Mouse (Mus musculus) testis, adult 2 months (tissue): ENCODE results near the gene Clec16a. TPM values are rescaled to one million over a fixed set of nuclear protein-coding genes. Genes with fewer than 3 reads are reported as not detected.

ENCODE experiments used
- H3K27ac ChIP-seq: fragments of 200-500 bp; 2 replicates; pipeline ENCODE4 v1.5.1; 2012; ENCODE audit warnings: low read depth, low read length; ENCODE audit not compliant: control insufficient read depth, insufficient read depth
- H3K27me3 ChIP-seq: fragments of 200-500 bp; 2 replicates; pipeline ENCODE4 v1.6.1; 2012; ENCODE audit warnings: mild to moderate bottlenecking, low read length, moderate library complexity; ENCODE audit not compliant: control insufficient read depth, insufficient read depth
- H3K36me3 ChIP-seq: fragments of 200-500 bp; 2 replicates; pipeline ENCODE4 v1.6.1; 2012; ENCODE audit warnings: mild to moderate bottlenecking, low read length; ENCODE audit not compliant: control insufficient read depth, insufficient read depth
- H3K4me1 ChIP-seq: fragments of 200-500 bp; 2 replicates; pipeline ENCODE4 v1.6.1; 2012; ENCODE audit warnings: low read length; ENCODE audit not compliant: control insufficient read depth, insufficient read depth
- H3K4me3 ChIP-seq: fragments of 200-500 bp; 2 replicates; pipeline ENCODE4 v1.5.1; 2012; ENCODE audit warnings: low read depth, mild to moderate bottlenecking, low read length, moderate library complexity, mixed read lengths; ENCODE audit not compliant: control insufficient read depth
- CTCF ChIP-seq: fragments of 200-500 bp; IDR thresholded peaks from 2 replicates; pipeline ENCODE4 v1.5.1; 2012; ENCODE audit warnings: low read depth, mild to moderate bottlenecking, inconsistent platforms, low read length, moderate library complexity; ENCODE audit not compliant: control insufficient read depth, insufficient read depth, insufficient replicate concordance
- POLR2A ChIP-seq: fragments of 200-500 bp; IDR thresholded peaks from 2 replicates; pipeline ENCODE4 v1.6.1; 2012; ENCODE audit warnings: low read depth, mild to moderate bottlenecking, inconsistent platforms, low read length, moderate library complexity; ENCODE audit not compliant: control insufficient read depth
- polyA plus RNA-seq: library from polyadenylated mRNA; depleted of rRNA; stranded (reverse); fragments of >200 nt; gene quantifications from 2 replicates; pipeline ENCODE4 v1.2.3, GENCODE M21; 2012

The Clec16a gene
- polyA plus RNA-seq, 1 experiment = 30.8 TPM

- Histone ChIP-seq H3K27ac (no peak overlapping the region), H3K4me1 (no peaks in the 10 kb centered on the region), H3K4me3 (no peak overlapping the region), H3K27me3 (no peaks in the 10 kb centered on the region), H3K36me3 (no peaks in the 10 kb centered on the region; the same call in none of the 2 replicates)
- TF ChIP-seq POLR2A (no peak), CTCF (no peak)
These were observed 26.7 kb downstream of the Clec16a start for GRCm38 (mm10) chr16:10571820-10572219.

GRCm38 (mm10) chr16:10574936-10575335, 29.8 kb downstream of the Clec16a start:
- Histone ChIP-seq H3K4me1 (no peaks in the 10 kb centered on the region), H3K27me3 (no peaks in the 10 kb centered on the region), H3K4me3 (no peak overlapping the region), H3K36me3 (no peaks in the 10 kb centered on the region; the same call in none of the 2 replicates), H3K27ac (no peak overlapping the region)
- TF ChIP-seq POLR2A (no peak), CTCF (no peak)

DNA sequence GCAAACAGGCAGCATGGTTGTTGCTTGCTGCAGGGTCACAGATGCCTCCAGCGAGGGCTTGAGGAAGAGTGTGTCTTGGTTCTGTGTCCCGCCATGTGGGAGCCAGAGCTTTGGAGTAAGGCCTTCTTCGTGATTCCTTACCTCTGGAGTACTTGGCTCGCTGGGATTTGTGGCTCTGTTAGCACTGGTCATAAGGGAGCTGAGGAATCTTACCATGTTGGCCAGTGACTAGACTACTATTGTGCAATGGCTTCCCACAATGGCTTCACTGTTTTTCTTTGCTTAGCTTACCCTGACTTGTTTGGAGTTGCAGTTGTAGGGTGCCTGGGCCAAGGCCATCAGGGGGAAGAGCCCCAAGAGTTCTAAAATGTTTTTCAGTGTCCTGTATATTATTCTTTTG, 30.8 kb downstream of the Clec16a start:
- TF ChIP-seq CTCF (no peak), POLR2A (no peak)

DNA sequence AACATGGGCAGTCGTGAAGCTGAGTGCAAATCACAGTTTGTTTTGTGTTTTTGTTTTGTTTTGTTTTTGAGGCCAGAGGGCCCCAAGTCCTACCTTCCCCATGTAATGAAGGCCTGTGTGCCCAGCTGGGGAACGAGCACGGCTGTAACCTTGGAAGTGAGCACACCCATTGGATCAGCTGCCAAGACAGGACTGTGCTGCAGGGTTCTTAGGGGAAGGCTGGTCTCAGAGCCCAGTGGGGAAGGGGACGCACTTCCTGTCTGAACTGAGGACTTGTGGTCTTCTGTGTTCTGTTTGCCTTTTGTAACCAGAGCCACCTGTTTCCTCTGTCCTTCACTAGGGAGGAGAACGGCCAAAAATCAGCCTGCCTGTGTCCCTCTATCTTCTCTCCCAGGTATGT, 32.4 kb downstream of the Clec16a start:
- Histone ChIP-seq H3K27ac (no peak overlapping the region), H3K4me3 (no peak overlapping the region), H3K27me3 (no peaks in the 10 kb centered on the region), H3K4me1 (no peaks in the 10 kb centered on the region), H3K36me3 (peaks cover under 1% of the 10 kb centered on the region)
- TF ChIP-seq CTCF = no peak
- TF ChIP-seq POLR2A = no peak

More for the DNA sequence above, 30.8 kb downstream of the Clec16a start:
- Histone ChIP-seq H3K4me1 (no peaks in the 10 kb centered on the region), H3K36me3 (no peaks in the 10 kb centered on the region; the same call in none of the 2 replicates), H3K27ac (no peak overlapping the region), H3K4me3 (no peak overlapping the region), H3K27me3 (no peaks in the 10 kb centered on the region)

DNA sequence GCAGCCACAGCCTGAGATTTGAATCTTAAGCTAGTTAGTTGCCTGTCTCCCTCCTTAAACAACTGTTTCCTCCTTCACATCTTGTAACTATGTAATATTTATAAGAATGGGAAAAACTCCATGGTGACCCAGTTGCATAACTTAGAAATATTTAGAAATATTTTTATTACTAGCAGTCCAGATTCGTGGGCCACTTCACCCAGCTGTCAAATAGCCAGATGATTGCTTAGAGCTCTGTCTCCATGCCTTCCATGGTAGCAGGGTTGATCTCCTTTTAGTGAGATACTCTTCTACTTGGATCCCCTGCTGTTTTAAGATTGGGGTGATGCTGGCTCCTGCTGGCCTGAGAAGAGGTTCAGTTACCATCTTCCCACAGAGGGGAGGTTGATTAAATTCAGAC, 33.2 kb downstream of the Clec16a start:
- H3K4me3 ChIP-seq = no peak overlapping the region
- no peaks in the 10 kb centered on the region for H3K27me3 ChIP-seq
- H3K36me3 ChIP-seq = peaks cover 2% of the 10 kb centered on the region
- TF ChIP-seq CTCF (no peak), POLR2A (no peak)
- H3K4me1 ChIP-seq = no peaks in the 10 kb centered on the region
- no peak overlapping the region for H3K27ac ChIP-seq

DNA sequence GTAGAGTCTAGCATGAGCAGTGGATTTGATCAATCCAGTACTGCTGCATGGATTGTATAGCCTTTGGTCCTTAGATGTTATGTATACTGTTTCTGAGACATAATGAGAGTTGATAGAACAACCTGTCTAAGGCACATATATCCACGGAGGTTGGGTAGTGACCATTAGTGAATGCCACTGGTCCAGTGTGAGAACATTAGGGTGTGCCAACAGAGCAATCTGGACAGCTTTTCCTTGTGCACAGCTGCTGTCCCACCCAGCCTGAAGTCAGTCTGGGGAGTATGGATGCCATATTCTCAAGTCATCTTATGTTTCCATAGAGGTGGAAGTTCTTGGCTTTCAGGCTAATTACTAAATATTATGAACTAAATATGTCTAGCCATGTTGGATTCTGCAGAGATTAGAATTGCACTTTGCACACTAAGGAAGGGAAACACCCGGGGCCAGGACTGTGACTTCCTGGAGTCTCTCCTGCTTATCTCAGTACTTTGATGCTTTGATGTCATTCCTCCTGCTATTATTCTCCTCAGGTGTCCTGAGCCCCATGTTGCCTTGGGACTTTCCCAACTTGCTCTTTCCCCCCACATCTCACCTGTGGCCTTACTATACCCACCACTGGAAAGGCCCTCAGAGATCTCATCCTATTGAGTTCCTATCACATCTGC, 36.2 kb downstream of the Clec16a start:
- Histone ChIP-seq H3K27me3 (no peaks in the 10 kb centered on the region), H3K36me3 (peaks cover 3% of the 10 kb centered on the region), H3K4me3 (no peak overlapping the region), H3K4me1 (no peaks in the 10 kb centered on the region), H3K27ac (no peak overlapping the region)
- no peak for TF ChIP-seq POLR2A
- TF ChIP-seq CTCF = no peak

GRCm38 (mm10) chr16:10585165-10585564, 40.0 kb downstream of the Clec16a start:
- peaks cover 3% of the 10 kb centered on the region for H3K36me3 ChIP-seq
- H3K27me3 ChIP-seq = no peaks in the 10 kb centered on the region
- H3K4me3 ChIP-seq = no peak overlapping the region
- TF ChIP-seq POLR2A (no peak), CTCF (no peak)
- no peaks in the 10 kb centered on the region for H3K4me1 ChIP-seq
- no peak overlapping the region for H3K27ac ChIP-seq

- Histone ChIP-seq H3K36me3 (peaks cover 3% of the 10 kb centered on the region), H3K27ac (no peak overlapping the region), H3K4me1 (no peaks in the 10 kb centered on the region), H3K27me3 (no peaks in the 10 kb centered on the region), H3K4me3 (no peak overlapping the region)
- no peak for TF ChIP-seq POLR2A
- TF ChIP-seq CTCF = no peak
These were observed 41.4 kb downstream of the Clec16a start for GRCm38 (mm10) chr16:10586546-10586945.
